Mouse (Mus musculus) limb, embryonic 14.5 days (tissue): ENCODE measurements around the gene Fshr. TPM values are rescaled to one million over a fixed set of nuclear protein-coding genes. Genes with fewer than 3 reads are reported as not detected.

ENCODE experiments used
- ATAC-seq: fragments of 200-750 bp; cut with Nextera tagmentation; 2 replicates; pipeline ENCODE4 v1.8.0; 2017; ENCODE audit warnings: low read depth, moderate number of reproducible peaks, moderate TSS enrichment; ENCODE audit not compliant: low FRiP score
- DNase-seq: peaks from one replicate; pipeline ENCODE4 v3.0.0-alpha.2; 2015; ENCODE audit warnings: low spot score
- H3K27ac ChIP-seq: fragments of 300-500 bp; sonication (generic); replicated peaks from 2 replicates; pipeline ENCODE4 v1.5.1; 2014; ENCODE audit warnings: low read depth, mild to moderate bottlenecking, low read length, moderate library complexity, mixed read lengths
- H3K27me3 ChIP-seq: fragments of 300-500 bp; sonication (generic); 2 replicates; pipeline ENCODE4 v1.6.1; 2014; ENCODE audit warnings: low read length, mixed read lengths; ENCODE audit not compliant: control insufficient read depth, insufficient read depth
- H3K36me3 ChIP-seq: fragments of 300-500 bp; sonication (generic); 2 replicates; pipeline ENCODE4 v1.6.1; 2014; ENCODE audit warnings: mild to moderate bottlenecking, low read length, moderate library complexity, mixed read lengths; ENCODE audit not compliant: control insufficient read depth, insufficient read depth
- H3K4me1 ChIP-seq: fragments of 300-500 bp; sonication (generic); 2 replicates; pipeline ENCODE4 v1.6.1; 2014; ENCODE audit warnings: antibody characterized with exemption, low read length, mixed read lengths; ENCODE audit not compliant: control insufficient read depth, insufficient read depth
- H3K4me2 ChIP-seq: fragments of 300-500 bp; sonication (generic); replicated peaks from 2 replicates; pipeline ENCODE4 v1.6.1; 2014; ENCODE audit warnings: low read depth, mild to moderate bottlenecking, low read length, moderate library complexity; ENCODE audit not compliant: severe bottlenecking
- H3K4me3 ChIP-seq: fragments of 300-500 bp; sonication (generic); replicated peaks from 2 replicates; pipeline ENCODE4 v1.5.1; 2014; ENCODE audit warnings: low read length
- H3K9ac ChIP-seq: fragments of 300-500 bp; sonication (generic); 2 replicates; pipeline ENCODE4 v1.6.1; 2014; ENCODE audit warnings: mild to moderate bottlenecking, low read depth, low read length, moderate library complexity; ENCODE audit not compliant: severe bottlenecking
- H3K9me3 ChIP-seq: fragments of 300-500 bp; sonication (generic); 2 replicates; pipeline ENCODE4 v1.6.1; 2016; ENCODE audit warnings: low read length; ENCODE audit not compliant: control insufficient read depth
- POLR2A ChIP-seq: fragments of 200-500 bp; IDR thresholded peaks from 2 replicates; pipeline ENCODE4 v1.8.0; 2012; ENCODE audit warnings: inconsistent platforms, mild to moderate bottlenecking, moderate library complexity, borderline replicate concordance; ENCODE audit not compliant: insufficient read depth, insufficient read length; ENCODE audit errors: extremely low read depth
- WGBS: fragments of 180-500 bp; shearing (Covaris S2); extraction: QIAGEN DNeasy Blood & Tissue Kit; methylation state at CpG from one replicate; pipeline ENCODE4 v1.1.7; 2014; 5-methylcytosine and 5-hydroxymethylcytosine counted together
- polyA plus RNA-seq, 2 experiments: library from polyadenylated mRNA; depleted of rRNA in 1 of 2; stranded (reverse) in 1 of 2; unstranded in 1 of 2; fragments of >200 nt; fragmentation: Nextera tagmentation in 1 of 2; extraction: Ambion mirVana in 1 of 2; gene quantifications; 2 replicates each; pipeline versions ENCODE4 v1.2.1 to v1.2.3; 2012 to 2014

Gene Fshr
- polyA plus RNA-seq, 2 experiments = not detected

DNA sequence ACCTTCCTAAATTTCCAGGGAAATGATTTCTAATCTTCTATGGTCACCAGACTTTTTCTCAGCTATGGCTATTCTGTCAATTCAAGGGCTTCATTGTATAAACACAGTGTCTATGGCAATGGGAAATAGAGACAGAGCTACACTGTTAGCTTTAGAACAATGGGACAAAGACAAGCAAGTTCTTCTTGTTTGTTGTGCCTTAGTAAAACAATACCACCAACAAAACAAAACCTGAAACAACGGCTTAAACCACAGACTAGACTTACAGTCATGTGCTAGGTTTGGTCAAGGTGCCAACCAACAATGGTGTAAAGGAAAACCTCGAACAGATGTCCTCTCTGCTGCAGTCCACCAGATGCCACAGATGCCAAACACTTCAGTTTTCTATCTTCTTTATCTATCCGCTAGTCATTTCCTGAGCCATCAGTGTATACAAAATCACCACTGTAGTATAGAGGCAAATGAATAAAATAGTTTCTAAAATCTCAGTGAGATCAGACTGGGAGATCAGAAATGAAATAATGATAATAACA, 149.4 kb downstream of the Fshr start:
- Histone ChIP-seq H3K4me2 (no peak overlapping the region), H3K27me3 (no peaks in the 10 kb centered on the region), H3K4me3 (no peak overlapping the region), H3K9me3 (no peaks in the 10 kb centered on the region), H3K36me3 (no peaks in the 10 kb centered on the region), H3K9ac (no peak overlapping the region), H3K27ac (no peak overlapping the region), H3K4me1 (no peaks in the 10 kb centered on the region)
- ATAC-seq (no peak), DNase-seq (no peak)
- TF ChIP-seq POLR2A = no peak
- WGBS = 83% methylated on average over 3 of the region's 3 CpGs

DNA sequence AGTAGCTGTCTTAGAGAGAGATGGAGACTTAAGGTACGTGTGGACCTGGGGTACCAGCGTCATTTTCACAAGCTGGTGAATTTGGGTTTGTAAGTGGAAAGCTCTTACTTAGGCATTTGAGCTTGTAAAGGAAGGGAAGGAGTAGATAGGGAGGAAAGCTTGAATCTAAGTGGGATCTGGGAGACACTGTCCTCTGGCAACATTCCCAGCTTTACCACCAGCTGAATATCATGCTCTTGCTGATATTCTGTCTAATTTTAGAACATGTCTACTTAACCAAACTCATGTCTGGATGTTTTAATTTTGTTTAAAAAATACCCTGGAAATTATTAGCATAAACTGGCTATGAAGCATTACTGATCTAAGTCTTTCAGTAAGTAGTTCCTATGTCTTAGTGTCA, 151.4 kb downstream of the Fshr start:
- no peak overlapping the region for H3K4me3 ChIP-seq
- H3K27ac ChIP-seq = no peak overlapping the region
- no peak for TF ChIP-seq POLR2A
- H3K36me3 ChIP-seq = no peaks in the 10 kb centered on the region
- no peaks in the 10 kb centered on the region for H3K9me3 ChIP-seq
- WGBS = 91% methylated on average over 2 of the region's 2 CpGs
- no peak for ATAC-seq
- H3K9ac ChIP-seq = no peak overlapping the region
- DNase-seq = no peak
- no peak overlapping the region for H3K4me2 ChIP-seq
- no peaks in the 10 kb centered on the region for H3K4me1 ChIP-seq
- no peaks in the 10 kb centered on the region for H3K27me3 ChIP-seq

DNA sequence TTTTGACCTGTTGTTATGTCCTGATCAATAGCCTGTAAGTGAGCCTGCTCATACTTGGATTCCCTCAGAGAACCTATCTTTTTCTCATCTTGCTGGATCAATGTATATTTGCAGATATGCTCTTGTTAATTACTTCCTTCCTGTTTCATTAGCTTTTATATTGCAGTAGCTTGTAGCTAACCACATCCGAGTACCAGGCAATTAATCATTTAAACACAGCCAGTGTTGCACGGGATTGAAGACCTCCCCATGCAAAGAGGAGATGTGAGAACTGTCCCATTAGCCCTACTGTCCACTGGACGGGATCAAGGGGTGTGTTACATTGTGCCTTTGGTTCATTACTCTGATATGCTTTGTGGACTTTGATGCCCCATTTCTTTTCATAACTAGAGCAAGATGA, 154.5 kb downstream of the Fshr start:
- H3K9ac ChIP-seq = no peak overlapping the region

DNA sequence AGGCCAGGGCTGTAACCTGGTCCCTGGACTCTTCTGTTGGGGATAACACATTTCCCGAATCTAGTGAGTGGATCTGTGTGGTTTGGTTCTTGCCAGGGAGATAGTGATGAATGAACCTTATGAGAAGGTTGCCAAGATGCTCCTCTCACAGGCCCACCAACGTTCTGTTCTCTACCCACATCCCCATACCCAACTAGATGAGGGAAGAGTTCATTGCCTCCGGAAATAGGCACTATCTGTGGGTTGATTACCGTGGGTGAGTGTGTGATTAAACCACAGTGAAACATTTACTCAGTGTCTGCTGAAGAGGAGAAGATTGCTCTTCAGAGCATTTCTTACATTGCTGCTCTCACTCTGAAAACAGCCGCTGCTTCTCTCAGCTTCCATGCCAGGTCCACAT, 163.8 kb downstream of the Fshr start:
- no peak for ATAC-seq
- Histone ChIP-seq H3K9ac (no peak overlapping the region), H3K4me1 (no peaks in the 10 kb centered on the region), H3K4me3 (no peak overlapping the region), H3K9me3 (no peaks in the 10 kb centered on the region), H3K36me3 (no peaks in the 10 kb centered on the region), H3K27me3 (no peaks in the 10 kb centered on the region), H3K27ac (no peak overlapping the region), H3K4me2 (no peak overlapping the region)
- TF ChIP-seq POLR2A = no peak
- no peak for DNase-seq
- 83% methylated on average over 5 of the region's 5 CpGs for WGBS

More for the DNA sequence above, 154.5 kb downstream of the Fshr start:
- DNase-seq (no peak), ATAC-seq (no peak)
- no peak for TF ChIP-seq POLR2A
- H3K4me2 ChIP-seq = no peak overlapping the region
- H3K27me3 ChIP-seq = no peaks in the 10 kb centered on the region
- no peaks in the 10 kb centered on the region for H3K36me3 ChIP-seq
- no peak overlapping the region for H3K27ac ChIP-seq
- no peak overlapping the region for H3K4me3 ChIP-seq
- H3K4me1 ChIP-seq = no peaks in the 10 kb centered on the region
- WGBS = 32% methylated on average over 3 of the region's 3 CpGs
- H3K9me3 ChIP-seq = no peaks in the 10 kb centered on the region

DNA sequence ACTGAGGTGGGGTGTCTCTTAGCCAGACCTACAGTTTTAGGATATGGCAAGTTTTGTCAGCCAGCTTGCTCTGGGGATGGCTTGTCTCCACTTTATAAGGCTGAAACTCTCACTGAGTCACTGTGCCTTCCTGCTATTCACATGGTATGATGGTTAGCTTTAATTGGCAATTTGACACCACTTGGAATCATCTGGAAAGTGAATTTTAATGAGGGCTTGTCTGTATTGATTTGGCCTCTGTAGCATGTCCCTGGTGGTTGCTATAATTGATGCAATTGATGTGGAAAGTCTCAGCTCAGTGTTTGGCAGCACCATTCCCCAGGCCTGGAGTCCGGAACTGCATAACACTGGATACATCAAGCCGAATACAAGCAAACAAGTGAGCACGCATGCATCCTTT, 164.4 kb downstream of the Fshr start:
- 88% methylated on average over 3 of the region's 3 CpGs for WGBS
- Histone ChIP-seq H3K27ac (no peak overlapping the region), H3K4me1 (no peaks in the 10 kb centered on the region), H3K4me2 (no peak overlapping the region), H3K4me3 (no peak overlapping the region), H3K9me3 (no peaks in the 10 kb centered on the region), H3K36me3 (no peaks in the 10 kb centered on the region), H3K27me3 (no peaks in the 10 kb centered on the region), H3K9ac (no peak overlapping the region)
- DNase-seq = no peak
- no peak for ATAC-seq
- TF ChIP-seq POLR2A = no peak

DNA sequence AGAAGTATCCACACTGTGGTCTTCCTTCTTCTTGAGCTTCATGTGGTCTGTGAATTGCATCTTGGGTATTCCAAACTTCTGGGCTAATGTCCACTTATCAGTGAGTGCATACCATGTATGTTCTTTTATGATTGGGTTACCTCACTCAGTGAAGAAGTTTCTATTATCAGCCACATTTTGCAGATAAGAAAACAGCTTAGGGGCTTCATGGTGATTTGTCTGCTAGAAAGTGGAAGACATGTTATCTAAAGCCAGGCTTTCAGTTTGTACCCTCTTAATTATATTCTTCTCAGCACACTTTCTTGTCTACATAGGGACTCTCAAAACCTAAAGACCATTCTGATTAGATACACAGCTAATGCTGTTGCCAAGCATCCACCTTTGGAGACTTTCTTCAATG, 165.8 kb downstream of the Fshr start:
- Histone ChIP-seq H3K4me3 (no peak overlapping the region), H3K4me2 (no peak overlapping the region), H3K9ac (no peak overlapping the region), H3K27me3 (no peaks in the 10 kb centered on the region), H3K27ac (no peak overlapping the region), H3K9me3 (no peaks in the 10 kb centered on the region), H3K4me1 (no peaks in the 10 kb centered on the region), H3K36me3 (no peaks in the 10 kb centered on the region)
- no peak for ATAC-seq
- TF ChIP-seq POLR2A = no peak
- no peak for DNase-seq
